Mouse (Mus musculus): ENCODE data around the gene Ralb. TPM values are rescaled to one million over a fixed set of nuclear protein-coding genes. Genes with fewer than 3 reads are reported as not detected.
A peak's percentile ranks its signal among the peaks of the same experiment; 100 is the strongest.

Gene Ralb
- polyA plus RNA-seq, 1 experiment from 2014 or later, result 66.6 TPM

DNA sequence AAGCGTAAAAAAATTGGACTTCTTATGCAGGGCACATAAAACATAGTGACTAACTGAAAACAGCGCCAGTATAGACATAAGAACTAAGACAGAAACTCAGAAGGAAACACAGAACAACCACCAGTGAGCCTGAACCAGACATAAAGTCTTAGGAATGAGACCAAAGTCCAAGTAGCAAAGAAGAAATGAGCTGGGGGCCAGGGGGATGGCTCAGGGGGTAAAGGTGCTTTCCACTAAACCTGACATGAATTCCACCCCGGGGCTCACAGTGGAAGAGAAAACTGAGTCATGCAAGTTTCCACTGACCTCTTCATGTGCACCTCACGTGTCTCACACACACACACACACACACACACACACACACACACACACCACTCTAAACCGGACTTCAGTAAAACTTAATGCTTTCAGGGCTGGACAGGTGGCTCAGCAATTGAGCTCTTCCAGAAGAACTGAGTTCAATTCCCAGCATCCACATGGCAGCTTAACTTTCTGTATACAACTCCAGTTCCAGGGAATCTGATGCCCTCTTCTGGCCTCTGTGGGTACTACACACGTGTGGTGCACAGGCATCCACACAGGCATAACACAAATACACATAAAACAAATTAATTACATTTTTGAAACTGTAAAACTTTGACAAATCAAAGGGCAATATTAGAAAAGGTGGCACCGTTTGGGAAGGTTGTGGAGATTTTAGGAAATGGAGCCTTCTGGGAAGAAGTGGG lies 23.2 kb downstream of the Ralb start:
- in situ Hi-C loops (cut with MboI; ENCODE audit: low pct_unique_long_range_greater_than_20kb), result no loop called here
- no peaks in the 10 kb centered on the region for H3K27me3 ChIP-seq
- DNase-seq (ENCODE audit: low read depth, low spot score) (no peak), ATAC-seq (no peak)
- CTCF ChIA-PET, result interaction anchor here (0.7 to 2.0 kb wide), 5 partner anchors 11 to 395 kb away, joined by 3 to 5 read pairs (median 4); no protein-coding TSS in a partner anchor
- POLR2A ChIA-PET, result interaction anchor here (0.6 kb wide), 1 partner anchor 532 kb away, joined by 3 read pairs; no protein-coding TSS in a partner anchor
- no peak for TF ChIP-seq CTCF (IDR thresholded peaks at IDR 0.05)

DNA sequence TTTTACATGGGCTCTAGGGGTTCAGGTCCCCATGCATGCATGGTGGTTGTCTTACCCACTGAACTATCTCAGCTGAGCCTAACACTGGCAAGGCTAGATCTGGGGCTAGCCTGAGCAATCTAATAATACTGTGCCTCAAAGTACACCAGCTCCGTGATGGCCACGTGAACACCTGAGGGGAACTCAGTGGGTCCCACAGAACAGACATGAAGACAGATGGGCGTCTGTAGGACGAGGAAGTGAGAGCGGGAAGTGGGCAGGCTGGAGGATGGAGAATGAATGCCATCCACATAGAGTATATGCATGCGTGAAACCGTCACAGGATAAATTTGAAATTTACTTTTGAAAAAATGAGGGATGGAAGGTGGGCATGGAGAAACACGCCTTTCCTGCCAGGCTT lies 23.9 kb downstream of the Ralb start:
- H3K27me3 ChIP-seq, result no peaks in the 10 kb centered on the region
- DNase-seq (ENCODE audit: low read depth, low spot score), result no peak
- in situ Hi-C loops (cut with MboI; ENCODE audit: low pct_unique_long_range_greater_than_20kb), result no loop called here
- no peak for ATAC-seq
- ChIA-PET CTCF (no interaction called here), POLR2A (no interaction called here)
- TF ChIP-seq CTCF (IDR thresholded peaks at IDR 0.05), result no peak

DNA sequence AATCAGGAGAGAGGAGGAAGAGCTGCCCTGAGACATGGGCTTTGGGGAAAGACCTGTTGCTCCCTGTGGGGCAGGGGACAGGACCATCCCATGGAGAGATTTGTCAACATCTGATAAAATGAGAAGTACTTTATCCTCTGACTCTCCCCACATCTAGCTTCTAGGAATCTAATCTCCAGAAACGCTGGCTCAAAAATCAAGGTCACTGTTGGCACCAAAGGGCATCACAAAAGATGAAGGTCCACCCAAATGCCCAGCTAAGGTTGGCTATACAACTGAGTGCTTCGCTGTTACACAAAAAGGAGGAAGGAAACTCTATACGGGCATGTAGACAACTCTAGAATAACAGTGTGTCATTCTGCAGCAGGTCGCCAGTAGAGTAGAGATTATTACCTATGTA lies 25.0 kb downstream of the Ralb start:
- CTCF ChIA-PET, result interaction anchor here (1.2 kb wide), 1 partner anchor 9 kb away, joined by 3 read pairs; no protein-coding TSS in a partner anchor
- POLR2A ChIA-PET, result no interaction called here
- no peak for DNase-seq (ENCODE audit: low read depth, low spot score)
- no peaks in the 10 kb centered on the region for H3K27me3 ChIP-seq
- TF ChIP-seq CTCF (IDR thresholded peaks at IDR 0.05), result no peak
- ATAC-seq, result no peak
- in situ Hi-C loops (cut with MboI; ENCODE audit: low pct_unique_long_range_greater_than_20kb), result no loop called here

GRCm38 (mm10) chr1:119476905-119477353 lies 27.7 kb downstream of the Ralb start:
- TF ChIP-seq CTCF (IDR thresholded peaks at IDR 0.05), result no peak
- ChIA-PET CTCF (interaction anchor here (2.3 kb wide), 1 partner anchor 14 kb away, joined by 5 read pairs; no protein-coding TSS in a partner anchor), POLR2A (no interaction called here)
- in situ Hi-C loops (cut with MboI; ENCODE audit: low pct_unique_long_range_greater_than_20kb), result no loop called here
- H3K27me3 ChIP-seq, result no peaks in the 10 kb centered on the region
- ATAC-seq (no peak), DNase-seq (ENCODE audit: low read depth, low spot score) (no peak)

DNA sequence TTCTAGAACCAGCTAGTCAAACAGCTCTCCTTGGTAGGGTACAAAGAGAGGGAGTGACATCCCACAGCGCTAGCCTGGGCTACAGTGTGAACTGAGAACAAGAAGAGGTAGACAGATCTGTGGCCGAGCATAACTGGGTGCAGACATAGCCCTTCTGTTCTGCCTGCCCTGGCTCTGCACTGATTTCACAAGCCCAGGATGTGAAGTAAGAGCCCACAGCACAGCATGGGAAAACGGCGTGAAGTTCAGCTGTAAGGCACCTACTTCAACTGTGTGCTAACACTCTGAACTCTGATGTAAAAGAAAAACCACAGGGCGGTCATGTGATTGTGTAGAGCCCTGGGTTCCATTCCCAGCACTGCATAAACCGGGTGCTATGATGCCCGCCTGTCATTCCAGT lies 29.9 kb downstream of the Ralb start:
- ATAC-seq, result no peak
- ChIA-PET CTCF (interaction anchor here (2.3 kb wide), 1 partner anchor 12 kb away, joined by 5 read pairs; no protein-coding TSS in a partner anchor), POLR2A (no interaction called here)
- TF ChIP-seq CTCF (IDR thresholded peaks at IDR 0.05), result no peak
- no peaks in the 10 kb centered on the region for H3K27me3 ChIP-seq
- in situ Hi-C loops (cut with MboI; ENCODE audit: low pct_unique_long_range_greater_than_20kb), result no loop called here
- no peak for DNase-seq (ENCODE audit: low read depth, low spot score)

DNA sequence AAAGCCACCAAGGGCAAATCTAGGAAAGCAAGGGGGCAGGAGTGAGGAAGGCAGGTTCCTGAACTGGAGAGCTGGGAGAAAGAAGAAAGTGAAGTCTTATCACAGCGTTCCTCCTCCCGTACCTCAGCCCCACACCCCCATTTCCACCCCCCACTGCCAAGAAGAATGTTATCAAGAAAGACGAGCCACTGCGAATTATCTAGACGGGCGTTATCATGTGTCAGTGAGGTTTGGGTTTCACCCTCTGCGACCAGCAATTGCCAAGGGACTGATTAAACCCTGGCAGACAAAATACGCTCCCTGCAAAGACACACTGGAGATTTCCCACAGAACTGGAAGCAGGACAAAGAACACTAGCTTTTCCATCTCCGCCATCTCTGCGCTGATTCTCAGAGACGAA lies 31.9 kb downstream of the Ralb start:
- ChIA-PET CTCF (no interaction called here), POLR2A (interaction anchor here (0.7 to 1.7 kb wide), 3 partner anchors 14 to 910 kb away, joined by 3 to 6 read pairs (median 5); no protein-coding TSS in a partner anchor)
- H3K27me3 ChIP-seq, result no peaks in the 10 kb centered on the region
- in situ Hi-C loops (cut with MboI; ENCODE audit: low pct_unique_long_range_greater_than_20kb), result no loop called here
- ATAC-seq (no peak), DNase-seq (ENCODE audit: low read depth, low spot score) (no peak)
- TF ChIP-seq CTCF (IDR thresholded peaks at IDR 0.05), result no peak

DNA sequence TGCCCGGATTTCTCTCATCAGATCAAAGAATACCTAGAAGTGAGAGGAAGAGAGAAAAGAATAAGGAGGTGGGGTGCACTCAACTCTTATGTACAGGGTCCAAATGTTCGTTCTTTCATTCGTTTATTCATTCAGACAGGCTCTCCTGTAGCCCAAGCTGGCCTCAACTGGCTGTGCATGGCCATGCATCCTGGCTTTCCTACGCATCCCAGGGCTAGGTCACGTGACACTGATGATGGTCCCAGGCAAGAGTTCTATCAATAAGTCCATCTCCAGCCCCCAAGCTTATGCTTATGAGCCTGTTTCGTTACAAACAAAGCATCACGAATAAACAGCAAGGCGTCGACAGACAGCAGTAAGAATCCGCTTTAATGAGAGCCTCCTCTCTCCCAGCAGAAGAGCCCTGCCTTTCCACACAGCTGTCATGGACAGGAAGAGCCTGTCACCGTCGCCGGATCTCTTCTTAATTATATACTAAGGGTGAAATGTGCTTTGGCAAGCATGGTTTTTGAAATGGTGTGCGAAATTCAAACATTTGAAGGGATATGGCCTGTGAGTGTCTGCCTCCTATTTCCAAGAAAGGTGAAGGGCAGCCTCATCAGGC lies 32.7 kb downstream of the Ralb start:
- in situ Hi-C loops (cut with MboI; ENCODE audit: low pct_unique_long_range_greater_than_20kb), result no loop called here
- no peaks in the 10 kb centered on the region for H3K27me3 ChIP-seq
- POLR2A ChIA-PET, result no interaction called here
- CTCF ChIA-PET, result interaction anchor here (1.5 kb wide), 1 partner anchor 11 kb away, joined by 3 read pairs; no protein-coding TSS in a partner anchor
- DNase-seq (ENCODE audit: low read depth, low spot score) (no peak), ATAC-seq (no peak)
- TF ChIP-seq CTCF (IDR thresholded peaks at IDR 0.05), result no peak

DNA sequence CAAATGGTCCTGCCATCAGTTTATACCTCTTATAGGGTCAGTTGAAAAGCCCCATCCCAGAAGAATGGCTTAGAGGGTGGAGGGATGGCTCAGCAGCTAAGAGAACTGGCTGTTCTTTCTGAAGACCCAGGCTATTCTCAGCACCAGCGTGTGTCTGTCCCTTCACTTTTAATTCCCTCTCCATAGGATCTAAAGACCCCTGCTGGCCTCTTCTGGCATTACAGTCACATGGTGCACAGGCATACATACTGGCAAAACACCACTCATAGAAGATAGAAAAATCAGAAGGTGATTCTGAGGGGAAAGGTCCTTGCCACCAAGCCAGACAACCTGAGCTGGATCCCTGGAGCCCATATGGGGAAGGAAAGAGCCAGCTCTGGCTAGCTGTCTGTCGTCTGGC lies 41.2 kb downstream of the Ralb start:
- H3K27me3 ChIP-seq, result no peaks in the 10 kb centered on the region
- in situ Hi-C loops (cut with MboI; ENCODE audit: low pct_unique_long_range_greater_than_20kb), result loop anchor here (5.0 to 10.0 kb wide), 3 partner anchors 211 to 689 kb away; no protein-coding TSS in a partner anchor
- DNase-seq (ENCODE audit: low read depth, low spot score), result no peak
- CTCF ChIA-PET, result interaction anchor here (0.9 to 1.5 kb wide), 8 partner anchors 12 to 392 kb away, joined by 3 to 8 read pairs (median 4); no protein-coding TSS in a partner anchor
- POLR2A ChIA-PET, result no interaction called here
- peak; percentile 69 for ATAC-seq
- TF ChIP-seq CTCF (IDR thresholded peaks at IDR 0.05), result peak; percentile 83

- H3K27me3 ChIP-seq, result no peaks in the 10 kb centered on the region
- CTCF ChIA-PET, result interaction anchor here (1.5 to 7.0 kb wide), 2 partner anchors 35 to 375 kb away, joined by 5 to 53 read pairs; no protein-coding TSS in a partner anchor
- TF ChIP-seq CTCF (IDR thresholded peaks at IDR 0.05), result no peak
- no peak for DNase-seq (ENCODE audit: low read depth, low spot score)
- in situ Hi-C loops (cut with MboI; ENCODE audit: low pct_unique_long_range_greater_than_20kb), result loop anchor here (5.0 to 10.0 kb wide), 3 partner anchors 215 to 685 kb away; no protein-coding TSS in a partner anchor
- POLR2A ChIA-PET, result interaction anchor here (0.6 kb wide), 3 partner anchors 19 to 370 kb away, joined by 3 to 8 read pairs (median 4); no protein-coding TSS in a partner anchor
- ATAC-seq, result no peak
These were observed 44.5 kb downstream of the Ralb start for GRCm38 (mm10) chr1:119460062-119460461.

- H3K27me3 ChIP-seq, result no peaks in the 10 kb centered on the region
- POLR2A ChIA-PET, result interaction anchor here (0.7 to 1.0 kb wide), 4 partner anchors 15 to 382 kb away, joined by 4 to 8 read pairs (median 5); no protein-coding TSS in a partner anchor
- in situ Hi-C loops (cut with MboI; ENCODE audit: low pct_unique_long_range_greater_than_20kb), result no loop called here
- TF ChIP-seq CTCF (IDR thresholded peaks at IDR 0.05), result peak; percentile 76
- ATAC-seq (peak; percentile 86), DNase-seq (ENCODE audit: low read depth, low spot score) (peak; percentile 88)
- CTCF ChIA-PET, result interaction anchor here (0.6 to 7.0 kb wide), 20 partner anchors 10 to 560 kb away, joined by 3 to 53 read pairs (median 3); partner anchors contain the start of gene Ralb
These were observed 46.5 kb downstream of the Ralb start for GRCm38 (mm10) chr1:119457993-119458605.
